Mouse (Mus musculus): Measurements from ENCODE around the gene Ppp2r2d.

Ppp2r2d gene

DNA sequence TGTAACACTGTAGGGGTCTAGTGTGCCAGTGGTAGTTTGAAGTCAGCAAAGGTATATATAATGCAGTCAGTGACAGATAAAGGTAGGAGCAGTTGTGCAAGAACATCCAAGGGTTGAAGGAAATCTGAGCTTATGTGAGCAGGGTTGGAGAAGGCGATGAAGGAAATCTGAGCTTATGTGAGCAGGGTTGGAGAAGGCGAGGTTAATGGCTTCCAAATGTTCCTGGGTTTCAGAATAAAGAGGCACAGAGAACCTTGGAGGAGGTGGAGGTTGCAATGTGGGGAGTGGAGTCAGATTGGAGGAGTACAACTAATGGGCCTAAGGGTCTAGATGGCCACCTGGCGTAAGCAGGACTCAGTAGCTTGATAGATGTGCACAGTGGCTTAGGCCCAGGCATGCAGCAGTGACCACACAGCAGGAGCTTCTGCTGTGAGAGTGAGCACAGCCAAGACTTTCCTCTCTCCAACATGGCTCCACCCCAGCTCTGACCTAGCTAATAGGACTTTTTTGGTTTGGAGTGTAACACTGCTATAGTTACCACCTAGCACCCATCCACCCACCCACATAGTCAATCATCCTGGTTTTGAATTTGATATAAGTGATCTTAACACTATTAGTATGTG, 18.2 kb downstream of the Ppp2r2d start:
- DNase-seq (ENCODE audit: low read depth) = no peak

GRCm38 (mm10) chr7:138864776-138865175, 18.9 kb downstream of the Ppp2r2d start:
- no peak for DNase-seq (ENCODE audit: low read depth)

DNA sequence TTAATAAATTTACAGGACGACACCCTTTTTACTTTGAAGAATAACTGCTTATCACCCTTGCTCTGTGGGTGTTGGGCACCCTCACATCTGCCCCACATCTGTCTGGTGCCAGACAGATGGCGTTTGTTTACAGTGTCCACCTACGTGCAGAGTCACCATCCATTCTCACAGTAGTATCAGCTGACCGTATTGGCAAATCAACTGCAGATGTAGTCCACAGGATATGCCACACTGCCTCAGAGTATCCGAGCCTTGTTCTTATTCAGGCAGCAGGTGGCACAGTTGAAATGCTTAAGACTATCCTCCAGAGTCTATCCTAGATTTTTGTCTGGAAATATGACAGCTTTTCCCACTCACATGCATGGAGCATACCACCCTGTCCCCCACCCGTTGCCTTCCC, 21.4 kb downstream of the Ppp2r2d start:
- no peak for DNase-seq (ENCODE audit: low read depth)

DNA sequence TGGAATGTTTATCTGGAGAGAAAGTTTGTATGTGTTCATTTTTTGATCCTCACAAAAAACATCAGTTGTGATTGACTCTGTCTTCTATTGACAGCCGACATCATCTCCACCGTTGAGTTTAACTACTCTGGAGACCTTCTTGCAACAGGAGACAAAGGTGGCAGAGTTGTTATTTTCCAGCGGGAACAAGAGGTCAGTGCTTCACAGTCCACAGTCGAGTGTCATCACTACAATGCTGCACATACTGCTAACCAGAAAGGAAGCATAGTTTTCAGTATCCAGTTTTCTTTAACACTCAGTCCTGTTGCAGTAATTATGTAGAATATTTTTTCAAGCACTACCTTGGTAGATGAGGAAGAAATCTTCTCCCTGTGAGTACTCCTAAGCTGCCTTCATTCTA, 22.4 kb downstream of the Ppp2r2d start:
- no peak for DNase-seq (ENCODE audit: low read depth)

GRCm38 (mm10) chr7:138872956-138873355, 27.1 kb downstream of the Ppp2r2d start:
- DNase-seq (ENCODE audit: low read depth) = no peak

DNA sequence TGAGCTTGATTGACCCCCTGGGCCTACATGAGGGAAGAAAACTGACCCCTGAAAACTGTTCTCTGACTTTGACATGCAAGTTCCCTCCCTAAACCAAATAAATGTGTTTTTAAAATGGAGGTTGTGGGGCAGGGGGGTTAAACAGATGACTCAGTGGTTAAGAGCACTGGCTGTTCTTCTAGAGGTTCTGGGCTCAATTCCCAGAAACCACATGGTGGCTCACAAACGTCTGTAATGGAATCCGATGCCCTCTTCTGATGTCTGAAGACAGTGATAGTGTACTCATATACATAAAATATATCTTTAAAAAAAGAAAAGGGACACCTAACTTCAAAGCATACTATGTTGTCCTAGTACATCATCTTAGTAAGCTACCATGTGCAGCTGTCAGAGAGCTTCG, 29.2 kb downstream of the Ppp2r2d start:
- no peak for DNase-seq (ENCODE audit: low read depth)

DNA sequence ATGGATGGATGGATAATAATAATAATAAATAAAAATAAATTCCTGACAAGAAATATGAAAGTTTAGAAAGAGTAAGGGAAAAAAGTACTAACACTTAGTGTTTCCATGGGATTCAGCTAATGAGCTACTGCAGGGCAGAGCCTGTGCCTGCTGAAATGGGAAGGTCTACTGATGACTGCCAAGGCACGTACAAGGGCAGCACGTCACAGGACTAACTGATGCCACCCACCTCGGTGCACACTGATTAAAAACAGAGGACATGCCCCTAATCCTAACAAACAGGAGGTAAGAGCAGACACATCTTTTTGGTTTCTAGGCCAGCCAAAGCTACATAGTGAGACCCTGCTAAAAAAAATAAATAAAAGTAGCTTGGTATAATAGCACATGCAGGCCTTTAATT, 37.8 kb downstream of the Ppp2r2d start:
- no peak for DNase-seq (ENCODE audit: low read depth)

GRCm38 (mm10) chr7:138885365-138886289, 39.7 kb downstream of the Ppp2r2d start:
- DNase-seq (ENCODE audit: low read depth) = no peak

DNA sequence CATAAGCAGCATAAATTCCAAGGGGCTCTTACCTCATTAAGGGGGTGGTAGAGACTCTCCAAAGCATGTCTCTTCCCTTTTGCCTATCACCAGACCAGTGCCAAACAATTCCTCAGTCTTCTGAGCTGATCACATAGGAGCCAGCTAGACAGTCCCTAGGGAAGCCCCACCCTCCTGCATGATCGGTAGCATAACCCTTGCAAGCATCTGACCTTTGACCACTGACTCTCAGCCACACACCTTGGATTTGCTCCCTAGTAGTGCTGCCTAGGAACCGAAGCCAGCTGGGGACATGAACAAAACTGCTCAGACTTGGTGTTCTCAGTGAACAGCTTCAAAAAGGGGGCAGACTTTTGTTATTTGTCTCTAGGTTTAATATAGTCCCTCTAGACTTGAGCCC, 52.2 kb downstream of the Ppp2r2d start:
- no peak for DNase-seq (ENCODE audit: low read depth)

GRCm38 (mm10) chr7:138898743-138899142, 52.9 kb downstream of the Ppp2r2d start:
- DNase-seq (ENCODE audit: low read depth) = no peak

GRCm38 (mm10) chr7:138903886-138904435, 58.1 kb downstream of the Ppp2r2d start:
- DNase-seq (ENCODE audit: low read depth) = no peak

DNA sequence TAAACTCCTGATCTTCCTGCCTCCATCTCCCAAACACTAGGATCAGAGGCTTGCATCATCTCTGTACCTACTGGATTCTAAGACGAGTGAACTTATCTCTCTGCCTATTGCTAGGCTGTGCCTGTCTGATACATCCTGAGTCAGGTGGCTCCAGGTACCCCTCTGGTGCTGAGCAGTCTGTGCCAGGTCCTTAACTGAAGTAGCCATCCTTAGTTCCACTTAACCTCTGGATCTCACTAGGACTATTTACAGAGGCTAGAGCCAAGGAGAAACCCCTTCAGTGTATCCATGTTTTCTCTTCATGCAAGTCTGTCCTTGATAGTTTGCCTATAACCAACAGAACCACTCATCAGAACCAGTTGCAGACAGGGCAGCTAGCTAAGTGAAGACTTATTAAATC, 60.6 kb downstream of the Ppp2r2d start:
- DNase-seq (ENCODE audit: low read depth) = no peak

DNA sequence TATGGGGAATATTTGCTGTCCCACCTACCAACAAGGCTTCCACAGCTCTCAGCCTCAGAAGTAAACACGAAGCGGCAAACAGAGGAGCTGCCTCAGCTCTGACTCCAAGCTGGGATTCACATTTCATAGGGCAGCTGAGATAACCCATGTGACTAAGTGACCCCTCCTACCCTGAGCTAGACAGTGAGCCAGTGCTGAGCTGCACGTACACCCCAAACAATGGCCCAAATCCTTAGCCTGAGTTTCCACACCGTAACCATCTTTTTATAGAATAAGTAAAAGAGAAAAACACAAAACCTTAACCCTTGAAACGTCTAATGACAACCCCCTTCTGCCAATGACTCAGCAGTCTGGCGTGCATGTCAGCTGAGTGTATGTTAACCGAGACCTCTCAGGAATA, 61.2 kb downstream of the Ppp2r2d start:
- no peak for DNase-seq (ENCODE audit: low read depth)

DNA sequence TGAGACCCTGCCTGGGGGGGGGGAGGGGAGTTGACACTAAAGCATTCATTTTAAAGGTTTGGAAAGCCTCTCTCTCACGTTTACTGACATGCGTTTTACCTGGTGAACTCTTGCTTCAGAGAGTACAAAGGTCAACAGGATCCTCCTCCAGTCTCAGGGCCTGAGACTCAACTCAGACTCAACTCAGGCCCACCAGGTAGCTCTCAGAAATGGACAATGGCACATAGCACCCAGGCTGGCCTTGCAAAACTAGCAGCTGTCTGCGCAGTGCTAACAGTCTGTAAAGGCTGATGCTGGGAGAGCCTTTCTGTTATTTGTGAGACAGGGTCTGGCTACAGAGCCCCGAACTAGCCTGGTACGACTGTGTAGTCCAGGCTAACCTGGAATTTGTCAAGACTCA, 62.1 kb downstream of the Ppp2r2d start:
- no peak for DNase-seq (ENCODE audit: low read depth)

GRCm38 (mm10) chr7:138908768-138909276, 62.9 kb downstream of the Ppp2r2d start:
- DNase-seq (ENCODE audit: low read depth) = no peak

DNA sequence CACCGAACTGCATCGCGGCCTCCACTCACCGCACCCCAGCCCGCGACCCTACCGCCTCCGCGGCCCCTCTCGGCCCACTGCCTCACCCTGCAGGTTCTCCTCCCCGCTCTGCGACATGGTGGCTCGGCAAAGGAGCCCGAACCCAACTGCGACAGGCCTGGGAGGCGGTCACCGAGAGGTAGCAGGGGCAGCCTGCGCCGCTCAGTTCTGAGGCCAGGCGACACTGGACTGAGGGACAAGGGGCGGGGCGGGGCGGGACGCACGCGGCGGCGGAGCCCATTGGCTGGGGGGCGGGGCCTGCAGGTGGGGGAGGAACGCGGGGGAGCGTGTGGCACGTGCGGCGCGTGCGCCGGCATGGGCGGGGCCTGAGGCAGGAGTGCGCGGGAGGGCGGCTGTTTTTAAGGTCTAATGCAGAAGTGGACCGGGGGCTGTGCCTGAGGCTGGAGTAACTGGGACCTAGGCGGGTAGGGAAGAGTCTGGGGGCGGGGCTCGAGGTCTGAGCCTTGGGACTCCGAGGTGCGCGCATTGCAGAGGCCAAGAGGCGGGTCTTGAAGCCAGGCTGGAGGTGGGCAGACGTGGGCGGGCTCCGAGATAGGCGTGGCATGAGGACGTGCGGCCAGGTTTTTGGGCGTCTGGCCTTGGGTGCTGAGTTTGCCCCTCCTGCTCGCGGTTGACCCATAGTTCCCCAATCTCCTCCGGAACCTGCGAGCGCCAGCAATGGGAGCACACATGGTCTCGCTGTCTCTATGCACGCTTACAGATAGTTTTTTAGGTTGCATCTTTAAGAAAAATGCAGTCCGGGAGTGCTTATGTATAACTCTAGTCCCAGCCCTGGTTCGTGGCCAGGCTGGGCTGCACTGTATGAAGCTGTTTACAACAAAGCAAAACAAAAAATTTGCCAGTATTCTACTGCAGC, 63.7 kb downstream of the Ppp2r2d start, which contains the start of gene Bnip3:
TSS of gene Bnip3 (minus strand) at position 243 of the 916 bp plus-strand sequence.
- peak; percentile 87 for DNase-seq (ENCODE audit: low read depth)

DNA sequence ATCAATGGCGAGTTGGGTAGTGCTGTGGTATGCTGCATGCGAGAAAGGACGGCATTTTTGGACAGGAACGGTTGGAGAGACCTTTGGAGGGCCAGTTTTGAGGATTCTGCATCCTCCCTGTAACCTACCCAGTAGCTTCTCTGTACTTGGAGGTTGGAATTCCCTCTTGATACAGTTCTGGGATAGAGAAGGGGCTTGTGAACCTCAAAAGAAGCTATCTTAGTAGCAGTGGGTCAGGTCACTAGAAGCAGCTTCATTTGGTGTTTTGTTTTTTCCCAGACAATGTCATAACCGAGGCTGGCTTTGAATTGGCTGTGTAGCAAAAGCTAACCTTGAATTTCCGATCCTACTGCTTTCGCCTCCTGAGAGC, 64.3 kb downstream of the Ppp2r2d start:
- no peak for DNase-seq (ENCODE audit: low read depth)

DNA sequence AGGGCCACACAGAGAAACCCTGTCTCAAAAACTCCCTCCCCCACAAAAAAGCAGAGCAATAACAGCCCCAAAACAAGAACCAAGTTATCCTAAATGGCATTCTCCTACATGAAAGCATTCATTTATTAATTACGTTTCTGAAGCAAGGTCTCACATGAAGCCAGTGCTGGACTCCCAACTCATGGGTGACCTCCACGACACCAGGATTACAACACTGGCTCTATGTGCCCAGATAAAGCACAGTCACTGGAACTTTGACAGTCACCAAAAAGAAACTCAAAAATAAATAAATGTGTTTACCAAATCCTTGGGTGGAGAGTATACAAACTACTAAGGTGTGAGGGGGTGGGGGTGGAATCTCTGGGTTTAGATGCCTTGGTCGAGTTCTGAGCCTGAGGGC, 67.7 kb downstream of the Ppp2r2d start:
- DNase-seq (ENCODE audit: low read depth) = no peak

GRCm38 (mm10) chr7:138919156-138919944, 73.5 kb downstream of the Ppp2r2d start:
- peak; percentile 40 for DNase-seq (ENCODE audit: low read depth)

DNA sequence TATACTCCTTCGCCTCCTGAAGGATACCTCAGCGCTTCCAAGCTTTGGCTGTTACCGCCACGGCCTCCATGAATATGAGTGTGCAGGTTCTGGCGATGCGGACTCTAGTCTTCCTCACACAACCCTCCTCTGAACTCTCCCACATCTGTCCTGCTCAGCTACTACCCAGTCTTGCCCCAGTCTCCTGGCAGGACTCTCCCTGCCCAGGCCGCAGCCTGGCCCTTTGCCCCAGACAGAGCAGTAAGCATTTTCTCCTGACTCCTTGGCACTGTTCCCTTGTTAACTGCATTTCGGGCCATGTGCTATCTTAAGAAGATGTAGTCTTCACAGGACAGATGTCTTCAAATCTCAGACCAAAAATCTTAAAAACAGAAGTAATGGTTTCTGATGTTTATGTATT, 75.7 kb downstream of the Ppp2r2d start:
- no peak for DNase-seq (ENCODE audit: low read depth)

All from c-Kit-positive CD71-negative TER-119-negative erythroid progenitor cells, embryonic 14.5 days (primary cell).